Mouse (Mus musculus): ENCODE results near the gene Igf1. TPM values are rescaled to one million over a fixed set of nuclear protein-coding genes. Genes with fewer than 3 reads are reported as not detected.

Igf1 gene
- polyA plus RNA-seq, 1 experiment from 2014 or later: 11.0 TPM

Other genes with a start within 250 kb of the Igf1 start
- 5.2 and 12.4 TPM in 2 replicates for gene Pmch, start 232.8 kb downstream of the Igf1 start, polyA plus RNA-seq (2016; fragmentation: Nextera tagmentation; extraction: Ambion mirVana)

Data from forebrain, embryonic 12.5 days (tissue).